Mouse (Mus musculus) splenic B cell, adult 2 months (primary cell): Measurements from ENCODE around the gene Cog6.

ENCODE experiments used
- DNase-seq: peaks from one replicate; pipeline ENCODE4 v3.0.0-alpha.2; 2011; ENCODE audit warnings: low read depth, low spot score
- H3K27me3 ChIP-seq: 2 replicates; pipeline ENCODE4 v1.6.1; 2012; ENCODE audit warnings: mild to moderate bottlenecking, low read length, moderate library complexity, mixed read lengths; ENCODE audit not compliant: control insufficient read depth, poor library complexity, insufficient read depth, severe bottlenecking
- H3K36me3 ChIP-seq: 2 replicates; pipeline ENCODE4 v1.6.1; 2012; ENCODE audit warnings: mild to moderate bottlenecking, low read length, moderate library complexity, mixed read lengths; ENCODE audit not compliant: control insufficient read depth, poor library complexity, insufficient read depth, severe bottlenecking

Cog6 gene

GRCm38 (mm10) chr3:52963441-52963840, 53.6 kb downstream of the Cog6 start:
- Histone ChIP-seq H3K27me3 (no peaks in the 10 kb centered on the region), H3K36me3 (no peaks in the 10 kb centered on the region)
- no peak for DNase-seq

GRCm38 (mm10) chr3:52962391-52962790, 54.6 kb downstream of the Cog6 start:
- DNase-seq, result no peak
- no peaks in the 10 kb centered on the region for H3K36me3 ChIP-seq
- H3K27me3 ChIP-seq, result no peaks in the 10 kb centered on the region

- H3K36me3 ChIP-seq, result no peaks in the 10 kb centered on the region
- no peaks in the 10 kb centered on the region for H3K27me3 ChIP-seq
- peak; percentile 12 for DNase-seq
These were observed 55.4 kb downstream of the Cog6 start for GRCm38 (mm10) chr3:52961661-52962060.

GRCm38 (mm10) chr3:52960951-52961350, 56.1 kb downstream of the Cog6 start:
- no peaks in the 10 kb centered on the region for H3K27me3 ChIP-seq
- peak; percentile 42 for DNase-seq

GRCm38 (mm10) chr3:52958444-52959120, 58.5 kb downstream of the Cog6 start:
- DNase-seq, result no peak
- H3K36me3 ChIP-seq, result no peaks in the 10 kb centered on the region
- H3K27me3 ChIP-seq, result no peaks in the 10 kb centered on the region

More at GRCm38 (mm10) chr3:52960951-52961350, 56.1 kb downstream of the Cog6 start:
- H3K36me3 ChIP-seq, result no peaks in the 10 kb centered on the region

- H3K36me3 ChIP-seq, result no peaks in the 10 kb centered on the region
- H3K27me3 ChIP-seq, result no peaks in the 10 kb centered on the region
- DNase-seq, result no peak
These were observed 59.2 kb downstream of the Cog6 start for GRCm38 (mm10) chr3:52957861-52958260.

GRCm38 (mm10) chr3:52956236-52956635, 60.8 kb downstream of the Cog6 start:
- no peaks in the 10 kb centered on the region for H3K36me3 ChIP-seq
- no peaks in the 10 kb centered on the region for H3K27me3 ChIP-seq
- DNase-seq, result no peak

- Histone ChIP-seq H3K27me3 (no peaks in the 10 kb centered on the region), H3K36me3 (no peaks in the 10 kb centered on the region)
- no peak for DNase-seq
These were observed 61.5 kb downstream of the Cog6 start for GRCm38 (mm10) chr3:52955481-52956019.

- H3K27me3 ChIP-seq, result no peaks in the 10 kb centered on the region
- peak; percentile 32 for DNase-seq
- H3K36me3 ChIP-seq, result no peaks in the 10 kb centered on the region
These were observed 62.4 kb downstream of the Cog6 start for GRCm38 (mm10) chr3:52954656-52955055.

GRCm38 (mm10) chr3:52953831-52954230, 63.2 kb downstream of the Cog6 start:
- no peak for DNase-seq
- H3K36me3 ChIP-seq, result no peaks in the 10 kb centered on the region

GRCm38 (mm10) chr3:52948824-52949223, 68.2 kb downstream of the Cog6 start:
- Histone ChIP-seq H3K27me3 (no peaks in the 10 kb centered on the region), H3K36me3 (no peaks in the 10 kb centered on the region)
- no peak for DNase-seq

More at GRCm38 (mm10) chr3:52953831-52954230, 63.2 kb downstream of the Cog6 start:
- H3K27me3 ChIP-seq, result no peaks in the 10 kb centered on the region

- no peaks in the 10 kb centered on the region for H3K36me3 ChIP-seq
- no peaks in the 10 kb centered on the region for H3K27me3 ChIP-seq
- no peak for DNase-seq
These were observed 69.6 kb downstream of the Cog6 start for GRCm38 (mm10) chr3:52947444-52947843.

GRCm38 (mm10) chr3:52940832-52941468, 76.1 kb downstream of the Cog6 start:
- Histone ChIP-seq H3K36me3 (no peaks in the 10 kb centered on the region), H3K27me3 (no peaks in the 10 kb centered on the region)
- DNase-seq, result no peak

- Histone ChIP-seq H3K36me3 (no peaks in the 10 kb centered on the region), H3K27me3 (no peaks in the 10 kb centered on the region)
- DNase-seq, result no peak
These were observed 78.6 kb downstream of the Cog6 start for GRCm38 (mm10) chr3:52938398-52938797.

GRCm38 (mm10) chr3:52937739-52938306, 79.2 kb downstream of the Cog6 start:
- no peak for DNase-seq
- H3K36me3 ChIP-seq, result no peaks in the 10 kb centered on the region
- no peaks in the 10 kb centered on the region for H3K27me3 ChIP-seq
